Mouse (Mus musculus): ENCODE results near the gene Klhl21.

Gene Klhl21

GRCm38 (mm10) chr4:151996173-151996950 lies 12.2 kb upstream of the Klhl21 start, which contains the start of gene Phf13:
Gene Phf13, minus strand, starts transcription at chr4:151996258.
- DNase-seq, result peak; percentile 99

GRCm38 (mm10) chr4:151996951-151997222 lies 11.7 kb upstream of the Klhl21 start:
- no peak for DNase-seq

- DNase-seq, result no peak
These were observed 10.9 kb upstream of the Klhl21 start for GRCm38 (mm10) chr4:151997701-151998100.

GRCm38 (mm10) chr4:151999481-151999880 lies 9.1 kb upstream of the Klhl21 start:
- no peak for DNase-seq

DNA sequence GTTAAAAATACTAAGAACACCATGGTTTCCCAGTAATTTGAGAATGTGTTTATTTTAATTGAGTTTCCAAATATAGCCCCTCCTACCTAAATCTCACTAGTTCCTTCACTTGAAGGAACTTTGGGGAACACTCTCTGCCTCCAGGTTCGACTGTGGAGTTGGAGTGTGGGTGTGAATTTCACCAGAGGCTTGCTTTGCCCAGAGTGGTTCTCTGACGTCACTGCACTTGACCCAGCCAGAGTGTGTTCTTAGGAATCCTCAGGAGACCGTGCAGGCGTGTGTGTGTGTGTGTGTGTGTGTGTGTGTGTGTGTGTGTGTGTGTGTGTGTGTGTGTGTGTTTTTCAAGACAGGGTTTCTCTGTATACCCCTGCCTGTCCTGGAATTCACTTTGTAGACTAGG lies 7.7 kb upstream of the Klhl21 start:
- DNase-seq, result no peak

- DNase-seq, result no peak
These were observed 7.3 kb upstream of the Klhl21 start for GRCm38 (mm10) chr4:152001335-152001734.

GRCm38 (mm10) chr4:152002063-152002462 lies 6.5 kb upstream of the Klhl21 start:
- DNase-seq, result no peak

GRCm38 (mm10) chr4:152006137-152006536 lies 2.5 kb upstream of the Klhl21 start:
- no peak for DNase-seq

GRCm38 (mm10) chr4:152006812-152007211 lies 1.8 kb upstream of the Klhl21 start:
- DNase-seq, result no peak

DNA sequence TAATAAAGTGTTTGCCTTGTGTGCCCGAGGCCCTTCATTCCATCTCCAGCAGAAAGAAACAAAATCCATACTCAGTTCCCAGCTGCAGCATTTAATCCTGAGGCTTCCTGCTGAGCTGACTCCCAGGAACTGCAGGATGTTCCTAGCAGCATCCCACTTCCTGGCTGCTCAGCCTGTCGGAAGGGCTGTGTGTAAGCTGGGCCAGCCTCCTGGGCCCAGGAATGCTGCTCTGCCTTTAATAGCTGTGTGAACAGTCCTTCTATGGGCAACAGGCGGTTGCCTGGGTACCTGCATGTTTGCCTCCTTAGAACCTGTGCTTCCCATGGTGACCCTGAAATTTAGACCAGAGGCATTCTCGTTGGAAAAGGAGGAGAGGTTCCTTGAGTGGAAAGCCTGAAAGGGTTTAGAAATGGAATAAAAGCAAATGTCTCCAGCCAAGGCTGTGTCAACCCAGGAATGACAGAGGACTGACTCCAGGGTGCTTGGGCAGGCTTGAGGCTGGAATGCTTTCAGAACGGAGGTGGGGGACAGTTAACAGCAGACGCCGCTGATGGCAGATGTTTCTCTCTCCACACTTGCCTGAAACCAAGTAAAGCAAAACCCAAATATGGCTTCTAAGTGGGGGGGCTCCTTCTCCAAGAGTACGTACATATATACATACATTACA lies 989 bp upstream of the Klhl21 start:
- DNase-seq, result peak; percentile 23

DNA sequence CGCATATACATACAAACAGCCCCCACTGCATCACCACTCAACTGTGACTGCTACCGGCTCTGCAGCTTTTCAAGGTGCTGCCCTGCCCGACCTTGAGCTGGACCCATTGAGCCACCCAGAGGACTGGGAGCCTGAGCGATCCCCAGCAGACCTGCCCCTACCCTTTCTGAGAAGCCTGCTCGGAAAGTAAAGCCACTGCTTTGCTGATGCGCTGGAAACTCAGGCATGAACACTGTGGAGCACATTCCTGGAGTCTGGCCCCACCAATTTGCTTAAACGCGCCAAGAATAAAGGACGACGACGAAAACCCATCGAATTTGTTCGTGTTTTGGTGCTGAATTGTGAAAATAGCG lies 479 bp upstream of the Klhl21 start:
- no peak for DNase-seq

GRCm38 (mm10) chr4:152009076-152010051 lies 761 bp downstream of the Klhl21 start:
- DNase-seq, result peak; percentile 90

DNA sequence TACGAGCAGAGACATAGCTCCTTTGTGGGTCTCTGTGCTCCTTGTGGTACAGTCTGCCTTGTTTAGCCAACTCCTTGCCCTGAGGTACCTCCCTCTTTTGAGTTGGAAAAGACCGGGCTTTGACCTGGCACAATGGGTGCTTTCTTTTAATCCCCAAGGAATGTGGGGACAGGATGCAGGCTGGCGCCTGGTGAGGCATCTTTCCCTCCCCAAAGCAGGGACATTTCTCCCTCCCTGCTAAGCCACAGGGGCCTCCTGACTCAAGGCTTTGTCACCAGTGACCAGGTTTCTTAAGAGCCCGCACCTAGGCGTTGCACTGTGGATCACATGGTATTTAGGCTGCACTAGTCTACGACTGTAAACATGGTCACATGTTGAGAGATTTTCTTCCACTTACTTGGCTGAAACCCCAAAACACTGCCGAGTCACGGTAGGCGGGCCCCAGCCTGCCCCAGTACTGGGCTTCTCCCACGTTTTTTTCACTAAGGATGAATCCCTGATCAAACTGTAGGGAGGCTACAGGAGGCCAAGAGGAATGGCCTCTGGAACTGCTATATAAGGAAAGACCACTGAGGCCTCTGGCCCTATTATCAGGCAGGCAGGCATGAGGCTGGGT lies 1.6 kb downstream of the Klhl21 start:
- DNase-seq, result no peak

- peak; percentile 21 for DNase-seq
These were observed 2.1 kb downstream of the Klhl21 start for GRCm38 (mm10) chr4:152010707-152011134.

GRCm38 (mm10) chr4:152011171-152011760 lies 2.7 kb downstream of the Klhl21 start:
- DNase-seq, result no peak

GRCm38 (mm10) chr4:152012109-152012508 lies 3.5 kb downstream of the Klhl21 start:
- DNase-seq, result no peak

DNA sequence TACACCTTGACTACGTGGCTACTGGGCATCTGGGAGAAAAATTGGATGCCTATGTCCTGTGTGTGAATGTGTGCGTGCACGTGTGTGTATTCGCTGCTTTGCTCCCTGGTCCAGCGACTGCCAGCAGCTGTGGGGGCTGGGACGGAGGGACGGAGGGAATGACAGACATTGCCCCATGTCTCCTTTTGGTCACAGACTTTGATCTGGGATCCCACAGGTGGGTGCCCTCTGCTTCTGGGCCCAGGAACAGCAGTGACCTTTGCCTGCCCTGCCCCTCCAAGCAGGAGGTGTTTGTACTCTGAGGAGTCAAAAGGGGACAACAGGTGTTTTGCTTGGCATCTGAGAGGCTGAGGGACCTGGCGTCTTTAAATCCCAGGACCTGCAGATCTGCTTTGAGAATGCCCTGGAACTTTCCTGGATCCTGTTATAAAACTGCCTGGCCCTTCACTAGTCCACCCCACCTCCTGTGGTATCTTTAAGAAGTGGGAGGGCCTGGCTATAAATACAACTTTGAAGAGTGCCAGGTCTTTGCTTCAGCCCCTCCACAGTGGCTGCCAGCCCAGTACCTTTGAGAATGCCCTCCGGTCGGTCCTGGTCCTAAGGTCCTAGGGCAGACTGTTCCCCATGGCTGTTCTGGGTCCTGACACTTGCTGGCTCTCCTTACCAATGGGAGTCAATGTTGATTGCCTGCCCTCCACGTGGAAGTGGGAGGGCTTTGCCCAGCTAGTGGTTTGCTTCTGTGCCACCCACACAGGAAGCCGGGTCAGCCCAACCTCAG lies 4.6 kb downstream of the Klhl21 start:
- no peak for DNase-seq

DNA sequence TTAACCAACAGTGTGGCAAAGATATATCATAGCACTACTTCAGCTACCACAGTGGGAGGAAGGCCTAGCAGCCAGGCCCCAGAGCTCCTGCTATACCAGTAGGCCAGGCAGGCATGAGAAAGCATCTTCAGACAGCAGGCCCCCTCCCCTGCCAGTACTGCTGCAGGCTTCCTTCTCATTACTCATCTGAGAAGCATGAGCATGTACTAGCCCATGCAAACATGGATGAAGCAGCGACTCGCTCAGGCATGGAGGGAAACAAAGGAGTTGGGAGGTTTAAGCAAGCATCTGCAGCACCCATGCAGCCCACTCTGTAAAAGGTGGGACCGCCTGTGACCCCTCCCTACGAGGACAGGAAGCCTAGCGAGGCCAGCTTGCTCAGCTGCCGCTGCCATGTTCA lies 10.5 kb downstream of the Klhl21 start:
- DNase-seq, result no peak

DNA sequence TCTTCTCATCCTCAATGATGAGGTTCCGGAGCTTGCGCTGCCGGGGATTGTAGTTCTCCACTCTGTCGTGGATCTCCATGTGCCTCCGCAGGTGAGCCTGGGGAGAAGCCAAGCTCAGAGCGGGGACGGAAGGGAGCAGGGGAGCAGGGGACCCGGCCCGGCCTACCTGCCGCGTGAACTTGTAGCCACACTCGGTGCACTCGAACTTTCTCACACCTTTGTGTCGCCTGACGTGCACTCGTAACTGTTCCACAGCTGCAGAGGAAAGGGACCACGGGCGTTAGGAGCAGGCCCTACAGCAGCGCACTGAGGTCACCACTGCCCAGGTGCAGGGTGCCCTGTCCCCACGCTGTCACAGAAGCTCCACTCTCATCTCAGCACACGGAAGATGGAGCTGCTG lies 11.4 kb downstream of the Klhl21 start:
- no peak for DNase-seq

DNA sequence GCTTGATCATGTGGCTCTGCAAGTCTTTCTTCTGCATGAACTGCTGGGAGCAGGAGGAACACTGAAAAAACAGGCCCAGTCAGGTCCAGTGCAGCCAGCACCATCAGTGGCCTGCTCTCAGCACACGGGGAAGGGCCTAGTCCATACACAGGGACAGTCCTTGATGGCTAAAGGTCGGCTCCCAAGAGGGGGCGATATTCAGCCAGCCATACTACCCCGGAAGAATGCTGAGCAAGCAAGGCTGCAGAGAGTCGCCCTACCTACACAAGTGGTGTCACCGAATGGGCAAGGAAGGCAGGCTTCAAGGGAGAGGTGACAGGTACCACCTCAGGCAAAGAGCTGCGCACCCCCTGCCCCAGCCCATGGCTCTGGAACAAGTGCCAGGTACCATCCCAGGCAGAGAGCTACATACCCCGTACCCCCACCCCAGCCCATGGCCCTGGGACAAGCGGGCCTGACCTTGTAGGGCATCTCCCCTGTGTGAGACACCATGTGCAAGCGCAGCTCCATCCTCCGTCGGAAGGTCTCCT lies 13.0 kb downstream of the Klhl21 start:
- DNase-seq, result no peak

GRCm38 (mm10) chr4:152022506-152022905 lies 13.9 kb downstream of the Klhl21 start:
- no peak for DNase-seq

DNA sequence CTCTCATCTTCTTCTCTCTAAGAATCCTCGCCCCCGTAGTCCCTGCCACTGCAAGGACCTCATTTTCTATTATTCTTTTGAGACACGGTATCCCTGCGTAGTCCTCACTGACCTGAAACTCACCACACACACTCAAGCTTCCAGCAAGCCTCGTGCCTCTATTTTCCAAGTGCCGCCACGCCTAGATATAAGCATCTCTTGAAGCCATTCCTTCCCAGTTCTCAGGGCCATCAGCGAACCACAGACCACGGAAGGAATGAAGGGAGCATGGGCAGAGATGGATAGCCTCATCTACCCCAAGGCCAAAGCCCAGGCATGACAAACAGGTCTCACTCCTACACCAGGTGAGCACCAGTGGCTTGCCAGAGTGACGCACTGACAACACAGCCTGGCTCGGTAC lies 15.9 kb downstream of the Klhl21 start:
- DNase-seq, result no peak

Measured in right cerebral cortex, postnatal 25 days (tissue).